Mouse (Mus musculus): Measurements from ENCODE around the gene Ptprn2. TPM values are rescaled to one million over a fixed set of nuclear protein-coding genes. Genes with fewer than 3 reads are reported as not detected.
A peak's percentile ranks its signal among the peaks of the same experiment; 100 is the strongest.

Ptprn2 gene
- polyA plus RNA-seq, 1 experiment from 2014 or later = 0.16 TPM

DNA sequence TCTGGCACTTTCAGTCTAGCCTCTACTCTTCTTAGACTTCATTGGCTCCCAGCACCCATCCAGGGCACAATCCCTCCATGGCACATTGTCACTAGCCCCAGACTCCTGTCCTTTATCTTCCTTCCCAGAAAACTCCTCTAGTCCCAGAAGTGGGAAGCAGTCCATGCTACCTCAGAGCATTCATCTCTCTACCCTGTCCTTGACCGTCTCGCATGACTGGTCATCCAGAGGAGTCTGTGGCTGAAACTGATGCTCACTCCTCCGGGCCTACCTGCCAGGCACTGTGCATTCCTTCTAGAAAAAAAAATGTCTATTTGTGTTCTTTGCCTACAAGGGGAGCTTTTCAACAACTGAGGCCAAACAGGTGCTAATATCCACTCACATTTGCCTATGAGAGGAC lies 549.0 kb downstream of the Ptprn2 start:
- WGBS = 84% methylated on average over 3 of the region's 3 CpGs
- H3K4me1 ChIP-seq = no peaks in the 10 kb centered on the region
- no peaks in the 10 kb centered on the region for H3K9me3 ChIP-seq
- no peaks in the 10 kb centered on the region for H3K36me3 ChIP-seq
- H3K4me3 ChIP-seq = no peak overlapping the region
- no peaks in the 10 kb centered on the region for H3K27me3 ChIP-seq (ENCODE audit: insufficient read depth, poor library complexity, severe bottlenecking)
- DNase-seq (ENCODE audit: low spot score) = no peak
- no peak overlapping the region for H3K27ac ChIP-seq

DNA sequence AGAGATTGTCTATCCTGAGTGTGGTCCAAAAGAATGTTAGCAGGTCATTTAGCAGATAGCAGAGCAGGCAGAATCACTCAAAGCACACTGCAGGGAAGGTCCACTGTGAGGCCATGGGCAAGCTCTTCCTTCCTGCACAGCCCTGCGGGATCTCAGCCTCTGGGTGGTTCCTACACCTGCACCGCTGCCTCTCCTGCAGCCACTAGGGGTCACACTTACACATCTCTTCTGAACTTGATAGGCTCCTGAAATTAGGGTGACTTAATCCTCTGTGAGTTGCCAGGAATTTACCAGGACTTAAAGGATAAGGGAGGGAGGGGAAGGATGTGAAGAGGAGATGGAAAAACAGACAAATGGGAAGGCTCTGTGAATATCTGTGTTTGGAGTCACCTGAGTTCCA lies 549.7 kb downstream of the Ptprn2 start:
- Histone ChIP-seq H3K36me3 (no peaks in the 10 kb centered on the region), H3K27me3 (ENCODE audit: insufficient read depth, poor library complexity, severe bottlenecking) (no peaks in the 10 kb centered on the region), H3K4me3 (no peak overlapping the region), H3K4me1 (no peaks in the 10 kb centered on the region), H3K27ac (no peak overlapping the region), H3K9me3 (no peaks in the 10 kb centered on the region)
- DNase-seq (ENCODE audit: low spot score) = no peak
- WGBS = 2% methylated on average over 2 of the region's 2 CpGs

DNA sequence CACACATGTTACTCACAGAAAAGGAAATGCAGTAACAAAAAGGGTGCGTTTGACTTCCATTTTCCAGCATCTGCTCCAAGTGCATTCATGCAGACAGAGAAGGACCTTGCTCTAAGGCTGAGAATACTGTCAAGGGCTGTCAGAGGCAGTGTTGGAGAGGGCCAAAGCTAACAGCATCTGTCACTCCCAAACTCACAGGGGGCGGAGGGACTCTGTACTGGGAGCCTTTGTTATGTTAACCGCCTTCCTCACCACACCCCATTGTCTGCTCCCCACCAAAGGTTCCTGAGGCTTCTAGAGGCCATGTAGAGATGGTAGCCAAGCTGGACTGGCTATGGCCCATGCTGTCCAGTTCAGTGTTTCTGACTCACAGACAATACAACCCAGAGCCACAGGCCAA lies 553.9 kb downstream of the Ptprn2 start:
- Histone ChIP-seq H3K4me1 (no peaks in the 10 kb centered on the region), H3K27ac (no peak overlapping the region)
- WGBS = 36% methylated on average over 3 of the region's 3 CpGs

GRCm38 (mm10) chr12:117041409-117041808 lies 555.9 kb downstream of the Ptprn2 start:
- no peak for DNase-seq (ENCODE audit: low spot score)
- WGBS = 81% methylated on average over 2 of the region's 2 CpGs
- H3K4me3 ChIP-seq = no peak overlapping the region
- H3K9me3 ChIP-seq = no peaks in the 10 kb centered on the region
- H3K27me3 ChIP-seq (ENCODE audit: insufficient read depth, poor library complexity, severe bottlenecking) = no peaks in the 10 kb centered on the region
- no peak overlapping the region for H3K27ac ChIP-seq
- H3K36me3 ChIP-seq = no peaks in the 10 kb centered on the region
- no peaks in the 10 kb centered on the region for H3K4me1 ChIP-seq

More for the DNA sequence above, 553.9 kb downstream of the Ptprn2 start:
- no peaks in the 10 kb centered on the region for H3K36me3 ChIP-seq
- no peak overlapping the region for H3K4me3 ChIP-seq
- H3K27me3 ChIP-seq (ENCODE audit: insufficient read depth, poor library complexity, severe bottlenecking) = no peaks in the 10 kb centered on the region
- no peaks in the 10 kb centered on the region for H3K9me3 ChIP-seq
- DNase-seq (ENCODE audit: low spot score) = no peak

- DNase-seq (ENCODE audit: low spot score) = no peak
- H3K27me3 ChIP-seq (ENCODE audit: insufficient read depth, poor library complexity, severe bottlenecking) = no peaks in the 10 kb centered on the region
- H3K9me3 ChIP-seq = no peaks in the 10 kb centered on the region
- no peak overlapping the region for H3K27ac ChIP-seq
- peaks cover 4% of the 10 kb centered on the region for H3K4me1 ChIP-seq
- no peaks in the 10 kb centered on the region for H3K36me3 ChIP-seq
- WGBS = 69% methylated on average over 7 of the region's 7 CpGs
- H3K4me3 ChIP-seq = no peak overlapping the region
Observed at GRCm38 (mm10) chr12:117042706-117043105, 557.2 kb downstream of the Ptprn2 start.

GRCm38 (mm10) chr12:117047384-117048251 lies 562.1 kb downstream of the Ptprn2 start:
- Histone ChIP-seq H3K36me3 (no peaks in the 10 kb centered on the region), H3K9me3 (no peaks in the 10 kb centered on the region), H3K27ac (peak overlapping the region; percentile 74), H3K4me3 (no peak overlapping the region), H3K27me3 (ENCODE audit: insufficient read depth, poor library complexity, severe bottlenecking) (no peaks in the 10 kb centered on the region), H3K4me1 (peaks cover 14% of the 10 kb centered on the region)
- no peak for DNase-seq (ENCODE audit: low spot score)
- WGBS = 20% methylated on average over 3 of the region's 3 CpGs

DNA sequence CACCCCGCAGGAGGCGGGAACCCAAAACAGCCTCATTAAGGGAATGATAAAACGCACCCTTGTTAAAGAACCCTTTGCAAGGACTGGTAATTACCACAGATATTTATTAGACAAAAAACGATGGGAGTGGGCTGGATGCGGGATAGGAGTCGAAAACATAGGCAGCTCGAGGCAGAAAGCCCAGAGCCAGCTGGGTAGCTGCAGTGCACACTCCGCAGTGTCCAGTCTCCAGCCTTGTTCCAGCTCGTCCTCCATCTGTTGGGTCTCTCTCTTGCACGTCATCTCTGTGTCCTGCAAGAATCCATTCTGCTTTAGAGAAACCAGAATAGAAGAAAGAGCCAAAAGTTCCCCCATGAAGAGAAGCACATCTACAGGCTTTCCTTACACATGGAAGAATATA lies 564.3 kb downstream of the Ptprn2 start:
- no peak overlapping the region for H3K4me3 ChIP-seq
- no peaks in the 10 kb centered on the region for H3K9me3 ChIP-seq
- WGBS = 85% methylated on average over 10 of the region's 10 CpGs
- no peaks in the 10 kb centered on the region for H3K36me3 ChIP-seq
- H3K4me1 ChIP-seq = peaks cover 14% of the 10 kb centered on the region
- H3K27ac ChIP-seq = no peak overlapping the region
- H3K27me3 ChIP-seq (ENCODE audit: insufficient read depth, poor library complexity, severe bottlenecking) = no peaks in the 10 kb centered on the region
- no peak for DNase-seq (ENCODE audit: low spot score)

DNA sequence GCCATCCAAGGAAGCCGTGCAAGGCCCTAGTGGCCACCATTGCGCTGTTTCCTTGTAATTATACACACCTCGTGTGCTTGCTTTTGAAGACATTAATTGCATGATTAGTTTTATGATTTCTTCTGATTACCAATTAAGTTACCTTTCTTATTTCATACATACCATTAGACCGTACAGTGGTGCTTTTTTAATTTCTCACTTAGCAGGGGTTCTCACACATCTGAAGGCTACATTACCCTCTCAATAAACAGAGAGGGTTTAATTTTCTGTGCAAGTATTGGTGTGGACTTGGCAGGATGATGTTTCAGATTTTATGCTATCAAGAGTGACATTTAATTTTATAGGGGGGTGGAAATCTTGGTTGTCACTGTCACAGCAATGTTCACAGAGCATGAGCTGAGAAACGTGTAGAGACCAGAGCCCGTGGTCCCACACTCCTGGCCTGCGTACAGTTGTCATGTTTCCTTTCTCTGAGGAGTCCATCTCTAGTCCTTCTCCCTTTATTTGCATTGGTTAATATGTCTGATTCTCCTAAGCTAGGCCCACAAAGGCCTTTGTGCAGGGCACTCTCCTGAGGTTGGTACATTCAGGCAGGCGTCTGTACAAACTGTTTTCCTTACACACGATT lies 567.8 kb downstream of the Ptprn2 start:
- 84% methylated on average over 9 of the region's 9 CpGs for WGBS
- H3K27ac ChIP-seq = no peak overlapping the region
- no peak for DNase-seq (ENCODE audit: low spot score)
- no peaks in the 10 kb centered on the region for H3K9me3 ChIP-seq
- H3K27me3 ChIP-seq (ENCODE audit: insufficient read depth, poor library complexity, severe bottlenecking) = no peaks in the 10 kb centered on the region
- no peaks in the 10 kb centered on the region for H3K36me3 ChIP-seq
- H3K4me1 ChIP-seq = peaks cover 17% of the 10 kb centered on the region
- no peak overlapping the region for H3K4me3 ChIP-seq

DNA sequence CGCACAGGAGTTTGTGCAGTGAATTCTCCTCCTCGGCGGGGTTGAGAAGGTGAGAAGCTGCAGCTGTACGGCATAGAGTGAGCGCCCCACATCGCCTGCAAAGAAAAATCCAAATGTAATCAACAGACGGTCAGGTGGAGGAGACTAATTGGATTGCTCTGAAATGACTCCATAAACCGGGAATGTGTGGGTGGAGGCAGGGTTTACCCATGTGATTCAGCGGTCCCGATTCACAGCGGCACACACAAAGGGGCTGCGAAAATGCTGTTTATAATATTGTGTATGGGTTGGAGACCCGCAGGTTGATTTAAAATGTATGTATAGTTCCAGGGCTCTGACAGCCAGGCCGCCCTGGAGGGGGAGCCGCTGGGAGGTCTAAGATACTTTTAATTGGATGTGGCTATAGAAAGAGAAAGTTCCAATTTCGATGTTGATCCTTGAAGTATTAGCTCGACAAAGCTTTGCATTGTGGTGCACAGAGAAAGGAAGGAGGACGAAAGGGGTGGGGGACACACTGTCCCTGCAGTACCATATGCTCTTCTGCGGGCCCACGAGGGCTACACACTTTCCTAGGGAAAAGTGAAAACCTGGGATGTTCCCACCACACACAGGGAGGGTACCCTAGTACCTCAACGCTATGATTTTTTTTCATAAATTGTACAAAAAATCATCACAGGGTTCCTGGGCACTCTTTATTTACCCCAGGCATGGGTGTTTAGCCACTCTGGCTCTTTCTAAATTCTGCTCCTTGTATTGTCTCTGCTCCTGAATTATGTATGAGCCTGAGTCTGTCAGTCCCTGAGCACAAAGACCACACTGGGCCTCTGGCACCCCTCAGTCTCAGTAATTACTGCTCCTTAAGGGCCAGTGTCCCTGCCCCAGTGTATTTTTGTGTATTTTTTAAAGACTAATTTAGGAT lies 568.6 kb downstream of the Ptprn2 start:
- Histone ChIP-seq H3K4me3 (no peak overlapping the region), H3K9me3 (no peaks in the 10 kb centered on the region), H3K27me3 (ENCODE audit: insufficient read depth, poor library complexity, severe bottlenecking) (no peaks in the 10 kb centered on the region), H3K36me3 (no peaks in the 10 kb centered on the region), H3K4me1 (peaks cover 23% of the 10 kb centered on the region), H3K27ac (no peak overlapping the region)
- WGBS = 56% methylated on average over 21 of the region's 21 CpGs
- DNase-seq (ENCODE audit: low spot score) = no peak

- WGBS = 81% methylated on average over 10 of the region's 10 CpGs
- peaks cover 29% of the 10 kb centered on the region for H3K4me1 ChIP-seq
- DNase-seq (ENCODE audit: low spot score) = no peak
Observed at GRCm38 (mm10) chr12:117054925-117055570, 569.5 kb downstream of the Ptprn2 start.

DNA sequence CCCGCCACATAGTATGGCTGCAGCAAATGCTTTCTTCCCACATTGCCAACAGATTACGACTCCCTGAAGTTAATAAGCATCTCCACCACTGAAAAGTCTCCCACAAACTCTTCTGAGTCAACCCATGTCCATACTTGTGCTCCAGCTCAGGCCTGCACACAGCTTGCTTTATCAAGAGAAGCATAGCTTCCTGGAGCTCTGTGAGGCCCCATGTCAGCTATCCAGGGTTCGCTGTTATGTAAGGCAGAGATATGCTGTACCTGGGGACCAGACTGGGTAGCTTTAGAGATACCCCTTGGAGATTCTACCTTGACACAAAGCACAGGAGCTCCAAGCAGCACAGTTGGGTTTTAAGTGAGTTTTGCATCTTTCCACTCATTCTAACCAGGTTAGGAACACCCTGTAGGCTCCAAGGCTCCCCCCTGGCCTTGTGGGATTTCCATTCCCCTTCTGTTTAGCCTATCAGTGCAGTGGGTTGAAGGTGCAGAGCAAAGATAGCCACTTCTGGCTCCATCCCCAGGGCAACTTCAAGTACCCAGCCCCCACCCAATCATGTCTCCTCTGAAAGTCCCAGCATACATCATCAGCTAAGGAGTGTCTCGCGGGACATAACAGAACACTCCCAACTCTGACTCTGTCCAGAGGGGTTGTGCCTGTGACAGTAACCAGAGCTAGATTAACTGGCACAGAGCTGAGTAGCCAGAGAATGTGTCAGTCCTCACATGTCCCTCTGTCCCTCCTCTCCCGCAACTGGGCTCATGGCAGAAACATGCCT lies 572.9 kb downstream of the Ptprn2 start:
- Histone ChIP-seq H3K9me3 (no peaks in the 10 kb centered on the region), H3K4me1 (peaks cover 29% of the 10 kb centered on the region), H3K27ac (peak overlapping the region; percentile 36), H3K27me3 (ENCODE audit: insufficient read depth, poor library complexity, severe bottlenecking) (no peaks in the 10 kb centered on the region), H3K36me3 (no peaks in the 10 kb centered on the region), H3K4me3 (no peak overlapping the region)
- WGBS = 53% methylated on average over 6 of the region's 6 CpGs
- DNase-seq (ENCODE audit: low spot score) = peak; percentile 90

More at GRCm38 (mm10) chr12:117054925-117055570, 569.5 kb downstream of the Ptprn2 start:
- no peaks in the 10 kb centered on the region for H3K9me3 ChIP-seq
- H3K27ac ChIP-seq = no peak overlapping the region
- no peaks in the 10 kb centered on the region for H3K27me3 ChIP-seq (ENCODE audit: insufficient read depth, poor library complexity, severe bottlenecking)
- H3K36me3 ChIP-seq = no peaks in the 10 kb centered on the region
- H3K4me3 ChIP-seq = no peak overlapping the region

GRCm38 (mm10) chr12:117058975-117059374 lies 573.5 kb downstream of the Ptprn2 start:
- DNase-seq (ENCODE audit: low spot score) = no peak
- Histone ChIP-seq H3K36me3 (no peaks in the 10 kb centered on the region), H3K27me3 (ENCODE audit: insufficient read depth, poor library complexity, severe bottlenecking) (no peaks in the 10 kb centered on the region), H3K27ac (peak overlapping the region; percentile 36; the same call in 1 of the 2 replicates), H3K4me1 (peaks cover 29% of the 10 kb centered on the region), H3K4me3 (no peak overlapping the region), H3K9me3 (no peaks in the 10 kb centered on the region)
- WGBS = 65% methylated on average over 7 of the region's 7 CpGs

Measured in heart, embryonic 10.5 days (tissue).